Mouse (Mus musculus): ENCODE measurements at regions not wholly inside any gene's neighbourhood (a gene's known extent, or its start where the extent isn't known, plus 50 kb on each side); places are given as distances from the start of the nearest gene placed in this dataset.

- no peak for TF ChIP-seq CTCF (IDR thresholded peaks at IDR 0.05; ENCODE audit: borderline replicate concordance, insufficient read depth, low read depth, low read length)
- no peak for TF ChIP-seq POLR2A (IDR thresholded peaks at IDR 0.05; ENCODE audit: borderline replicate concordance, insufficient read depth, low read length)
Measured at GRCm38 (mm10) chr5:148454200-148454599, 54.5 kb upstream of the Slc7a1 start.
